19 mouse cellular contexts compared by ENCODE assay signal in genomic region chr5:117239106-117239505, GRCm38 (mm10). TPM values are rescaled to one million over a fixed set of nuclear protein-coding genes. Genes with fewer than 3 reads are reported as not detected.
DNase-seq lines count a peak whose midpoint lies in the region; ATAC-seq lines count a peak whose summit lies in the region.
"Had no signal": no experiment of that assay in that cellular context is flagged by ENCODE, and none has a peak within 500 bp of the region (broad histone marks: within the 10 kb centered on the region; RNA-seq: fewer than 3 reads in every experiment).

No protein-coding gene starts in this region.

- no peak overlapping the region for H3K4me2 ChIP-seq in midbrain, embryonic 14.5 days (ENCODE audit: low read length)
- H3K4me2 ChIP-seq: embryonic facial prominence, embryonic 15.5 days; heart, embryonic 12.5 days had no signal

- peaks cover 10% of the 10 kb centered on the region for H3K4me1 ChIP-seq in midbrain, embryonic 14.5 days (ENCODE audit: control insufficient read depth, insufficient read depth, low read length)
- H3K4me1 ChIP-seq in midbrain, embryonic 10.5 days: peaks cover 35% of the 10 kb centered on the region
- H3K4me1 ChIP-seq: heart, embryonic 12.5 days had no signal

- DNase-seq in midbrain, embryonic 14.5 days: no peak
- DNase-seq in midbrain, embryonic 10.5 days (ENCODE audit: low spot score): no peak
- peak; percentile 82 for DNase-seq in MN1 (ENCODE audit: low spot score)
- DNase-seq in brain, adult 2 months (ENCODE audit: low read depth, low spot score): peak; percentile 66
- DNase-seq in right cerebral cortex, postnatal 14 days: peak; percentile 18
- no peak for DNase-seq in adrenal gland, adult 2 months
- DNase-seq in gastrocnemius, postnatal 36 days: no peak
- DNase-seq: adrenal gland, postnatal 14 days; cerebellum, adult 11 months; cerebellum, adult 8-10 months; embryo, embryonic 11 days; gastrocnemius, postnatal 10 days had no signal

- no peak for ATAC-seq in midbrain, embryonic 14.5 days (ENCODE audit: low FRiP score, low TSS enrichment)
- ATAC-seq: forebrain, embryonic 16.5 days had no signal

- no peaks in the 10 kb centered on the region for H3K9me3 ChIP-seq in midbrain, embryonic 14.5 days (ENCODE audit: control insufficient read depth, low read length)
- H3K9me3 ChIP-seq in midbrain, embryonic 10.5 days (replicated peaks): no peaks in the 10 kb centered on the region
- H3K9me3 ChIP-seq: embryonic facial prominence, embryonic 15.5 days; forebrain, embryonic 10.5 days; heart, embryonic 12.5 days had no signal

- no peak overlapping the region for H3K4me3 ChIP-seq in midbrain, embryonic 14.5 days (replicated peaks; ENCODE audit: low read depth, low read length)
- H3K4me3 ChIP-seq in midbrain, embryonic 10.5 days: no peak overlapping the region
- H3K4me3 ChIP-seq: embryonic facial prominence, embryonic 15.5 days; erythroblast, embryonic 14.5 days; forebrain, embryonic 10.5 days; heart, embryonic 12.5 days; hindbrain, embryonic 10.5 days had no signal

- no peak overlapping the region for H3K9ac ChIP-seq in midbrain, embryonic 14.5 days (replicated peaks; ENCODE audit: low read length)
- H3K9ac ChIP-seq: embryonic facial prominence, embryonic 15.5 days; heart, embryonic 12.5 days had no signal

- intact Hi-C loops in gastrocnemius, postnatal 36 days (cut with DNase I): no loop called here

- WGBS in midbrain, embryonic 14.5 days: 78% methylated on average over 4 of the region's 4 CpGs
- WGBS in midbrain, embryonic 10.5 days: 83% methylated on average over 4 of the region's 4 CpGs

- H3K27me3 ChIP-seq in midbrain, embryonic 14.5 days (ENCODE audit: control insufficient read depth, insufficient read depth, low read length): no peaks in the 10 kb centered on the region
- peaks cover 14% of the 10 kb centered on the region for H3K27me3 ChIP-seq in midbrain, embryonic 10.5 days (ENCODE audit: low read depth, poor library complexity, severe bottlenecking)
- H3K27me3 ChIP-seq: CH12.LX; embryonic facial prominence, embryonic 15.5 days; heart, embryonic 12.5 days had no signal

- 0 out of 2 replicates have a peak overlapping the region, but pooled peaks have one; percentile 20 for H3K27ac ChIP-seq in midbrain, embryonic 14.5 days (replicated peaks; ENCODE audit: low read depth, low read length)
- no peak overlapping the region for H3K27ac ChIP-seq in midbrain, embryonic 10.5 days (replicated peaks)
- H3K27ac ChIP-seq: embryonic facial prominence, embryonic 15.5 days; forebrain, embryonic 10.5 days; hindbrain, embryonic 10.5 days had no signal

- H3K36me3 ChIP-seq in midbrain, embryonic 14.5 days (ENCODE audit: control insufficient read depth, insufficient read depth, low read length): no peaks in the 10 kb centered on the region
- no peaks in the 10 kb centered on the region for H3K36me3 ChIP-seq in midbrain, embryonic 10.5 days
- H3K36me3 ChIP-seq: embryonic facial prominence, embryonic 15.5 days; forebrain, embryonic 10.5 days had no signal

RNA-seq across cellular contexts. Expression of gene Pebp1, which starts 48.3 kb away (rescaled TPM):
- polyA plus RNA-seq in midbrain, embryonic 14.5 days (2014; fragmentation: Nextera tagmentation; extraction: Ambion mirVana): 1,041 and 1,069 TPM in 2 replicates
- 946 and 962 TPM in 2 replicates for polyA plus RNA-seq in midbrain, embryonic 10.5 days (2016; fragmentation: Nextera tagmentation; extraction: Ambion mirVana)
- 1,000 to 10,000 TPM; 1,220 to 1,287 TPM for total RNA-seq in adrenal gland, adult 2 months (2021)
- polyA plus RNA-seq in adrenal gland, adult 2 months (2012; rRNA removed): 2,538 and 3,200 TPM in 2 replicates
- 100 to 1,000 TPM; 304 to 320 TPM for total RNA-seq in gastrocnemius, postnatal 36 days (2021)

Comparison
In these comparisons a context has a peak if more than half of its experiments do, and no peak if none do; other contexts are left out.
1. DNase-seq: peak in MN1 (single experiment), brain, adult 2 months (single experiment) and right cerebral cortex, postnatal 14 days (single experiment); none in midbrain, embryonic 14.5 days (single experiment), midbrain, embryonic 10.5 days (single experiment), adrenal gland, adult 2 months (single experiment) and gastrocnemius, postnatal 36 days (0 of 2).